Mouse (Mus musculus) left cerebral cortex, postnatal 4 days (tissue): ENCODE data around the gene B020011L13Rik. TPM values are rescaled to one million over a fixed set of nuclear protein-coding genes. Genes with fewer than 3 reads are reported as not detected.
"Not testable (repeated sequence)": the region's sequence is repeated elsewhere in the genome, so short reads cannot be mapped to it uniquely, and the experiment has no call there.

ENCODE experiments used
- DNase-seq: peaks from one replicate; pipeline ENCODE4 v3.0.0-alpha.2; 2022
- intact Hi-C: fragments of 180-260 bp; cut with DNase I; formaldehyde crosslinking; loops from one replicate; pipeline ENCODE4 v1.15.1; 2025
- total RNA-seq, 2 experiments: library from RNA; stranded (reverse); gene quantifications; 2 replicates each; pipeline ENCODE4 v1.2.3; 2021

B020011L13Rik gene
- not detected for total RNA-seq

GRCm38 (mm10) chr1:117780833-117781232, at the start of gene B020011L13Rik:
TSS of gene B020011L13Rik (plus strand) at chr1:117781133.
- intact Hi-C loops, DNase-seq: not testable (repeated sequence)

DNA sequence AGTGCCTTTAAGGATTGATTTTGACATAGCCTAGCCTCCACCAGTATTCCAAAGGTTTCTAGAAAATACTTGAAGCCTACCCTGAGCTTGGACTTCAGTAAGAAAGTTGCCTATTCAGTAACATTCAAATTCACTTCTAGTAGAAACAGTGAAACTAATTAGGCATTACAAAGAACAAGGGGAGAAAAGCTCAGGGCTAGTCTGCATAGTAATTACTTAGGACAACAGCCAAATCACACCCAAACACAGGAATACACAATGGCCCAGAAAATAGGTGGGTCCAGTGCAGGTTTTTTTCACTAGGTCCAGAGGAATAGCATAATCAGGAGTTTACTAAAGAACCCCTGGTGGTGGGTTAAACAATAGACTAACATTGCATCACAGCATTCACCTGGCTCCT, 35.3 kb downstream of the B020011L13Rik start:
- DNase-seq: not testable (repeated sequence)

GRCm38 (mm10) chr1:117829781-117830180, 48.8 kb downstream of the B020011L13Rik start, which contains the start of gene Gm28360:
TSS of gene Gm28360 (plus strand) at chr1:117830081.
- intact Hi-C loops: not testable (repeated sequence)

More for the DNA sequence above, 35.3 kb downstream of the B020011L13Rik start:
- intact Hi-C loops: not testable (repeated sequence)

DNA sequence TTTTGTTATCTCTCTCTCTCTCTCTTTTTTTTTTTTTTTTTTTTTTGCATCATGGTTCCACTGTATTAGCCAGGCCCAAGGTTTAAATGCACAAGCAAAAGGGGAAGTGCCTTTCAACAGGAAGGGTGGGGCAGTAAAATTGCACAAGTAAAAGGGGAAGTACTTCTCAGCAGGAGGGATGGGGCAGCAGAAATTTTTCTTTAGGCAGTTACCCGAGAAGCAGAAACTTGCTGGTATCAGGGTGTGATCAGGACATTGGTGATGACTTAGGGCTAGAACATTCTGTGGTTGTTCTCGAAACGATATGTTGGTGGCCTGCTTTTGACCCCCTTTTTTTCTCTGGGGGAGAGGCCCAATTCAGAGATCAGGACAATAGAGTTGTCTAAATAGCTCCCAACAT, 70.8 kb downstream of the B020011L13Rik start:
- intact Hi-C loops, DNase-seq: not testable (repeated sequence)

More at GRCm38 (mm10) chr1:117829781-117830180, 48.8 kb downstream of the B020011L13Rik start, which contains the start of gene Gm28360:
- DNase-seq: not testable (repeated sequence)

Other genes starting within 250 kb of the B020011L13Rik start
- not detected for gene Gm28363, start 84.0 kb upstream of the B020011L13Rik start, total RNA-seq
- gene Gm28360, start 48.9 kb downstream of the B020011L13Rik start, total RNA-seq: not detected
- gene Gm28168, start 146.9 kb downstream of the B020011L13Rik start, total RNA-seq: not detected
- not detected for gene Gm7145, start 184.8 kb downstream of the B020011L13Rik start, total RNA-seq